Mouse (Mus musculus) liver, postnatal 0 days (tissue): Measurements from ENCODE around the gene Arap1. TPM values are rescaled to one million over a fixed set of nuclear protein-coding genes. Genes with fewer than 3 reads are reported as not detected.
A peak's percentile ranks its signal among the peaks of the same experiment; 100 is the strongest.

Experiments
- ATAC-seq: fragments of 200-750 bp; cut with Nextera tagmentation; 2 replicates; pipeline ENCODE4 v1.8.0; 2017; ENCODE audit warnings: mild to moderate bottlenecking, moderate library complexity
- DNase-seq: peaks from one replicate; pipeline ENCODE4 v3.0.0-alpha.2; 2016
- H3K27ac ChIP-seq: fragments of 300-500 bp; sonication (generic); 2 replicates; pipeline ENCODE4 v1.5.1; 2014; ENCODE audit warnings: antibody characterized with exemption, moderate library complexity, mild to moderate bottlenecking, low read depth
- H3K27me3 ChIP-seq: fragments of 300-500 bp; sonication (generic); 2 replicates; pipeline ENCODE4 v1.6.1; 2014; ENCODE audit warnings: low read length, control low read depth, mixed read lengths; ENCODE audit not compliant: insufficient read depth
- H3K36me3 ChIP-seq: fragments of 300-500 bp; sonication (generic); replicated peaks from 2 replicates; pipeline ENCODE4 v1.6.1; 2014; ENCODE audit warnings: mild to moderate bottlenecking, control low read depth, low read length, moderate library complexity, mixed read lengths; ENCODE audit not compliant: insufficient read depth
- H3K4me1 ChIP-seq: fragments of 300-500 bp; sonication (generic); 2 replicates; pipeline ENCODE4 v1.6.1; 2014; ENCODE audit warnings: antibody characterized with exemption, mild to moderate bottlenecking, control low read depth; ENCODE audit not compliant: insufficient read depth
- H3K4me2 ChIP-seq: fragments of 300-500 bp; sonication (generic); 2 replicates; pipeline ENCODE4 v1.6.1; 2014; ENCODE audit warnings: low read depth, mild to moderate bottlenecking, low read length, moderate library complexity, mixed read lengths
- H3K4me3 ChIP-seq: fragments of 300-500 bp; sonication (generic); 2 replicates; pipeline ENCODE4 v1.5.1; 2014; ENCODE audit warnings: low read depth, low read length
- H3K9ac ChIP-seq: fragments of 300-500 bp; sonication (generic); replicated peaks from 2 replicates; pipeline ENCODE4 v1.6.1; 2014; ENCODE audit warnings: mild to moderate bottlenecking, moderate library complexity
- H3K9me3 ChIP-seq: fragments of 300-500 bp; sonication (generic); 2 replicates; pipeline ENCODE4 v1.6.1; 2016; ENCODE audit warnings: mild to moderate bottlenecking, control low read depth, low read length, mixed read lengths
- CTCF ChIP-seq: sonication (generic); IDR thresholded peaks from 2 replicates; pipeline ENCODE4 v1.5.1; 2016; ENCODE audit warnings: antibody characterized with exemption, low read depth
- EP300 ChIP-seq: IDR thresholded peaks from 2 replicates; pipeline ENCODE4 v1.6.1; 2016; ENCODE audit warnings: antibody characterized with exemption, low read depth, mild to moderate bottlenecking
- WGBS: fragments of 180-500 bp; shearing (Covaris S2); extraction: QIAGEN DNeasy Blood & Tissue Kit; methylation state at CpG from one replicate; pipeline ENCODE4 v1.1.7; 2014; ENCODE audit not compliant: insufficient replicate concordance; 5-methylcytosine and 5-hydroxymethylcytosine counted together
- polyA plus RNA-seq: library from polyadenylated mRNA; unstranded; fragments of >200 nt; fragmentation: Nextera tagmentation; extraction: Ambion mirVana; gene quantifications from 2 replicates; pipeline ENCODE4 v1.2.1, GENCODE M21; 2015

Arap1 gene
- polyA plus RNA-seq, 1 experiment from 2014 or later = 18.1 TPM

GRCm38 (mm10) chr7:101458278-101458781 lies 110.5 kb downstream of the Arap1 start:
- H3K9me3 ChIP-seq = no peaks in the 10 kb centered on the region
- H3K4me2 ChIP-seq = 0 out of 2 replicates have a peak overlapping the region, but pooled peaks have one; percentile 16
- TF ChIP-seq EP300 (no peak), CTCF (no peak)
- H3K27me3 ChIP-seq = no peaks in the 10 kb centered on the region
- no peak overlapping the region for H3K9ac ChIP-seq
- H3K4me1 ChIP-seq = peaks cover 42% of the 10 kb centered on the region
- H3K27ac ChIP-seq = peak overlapping the region; percentile 35
- H3K4me3 ChIP-seq = no peak overlapping the region
- DNase-seq (no peak), ATAC-seq (no peak)
- no peaks in the 10 kb centered on the region for H3K36me3 ChIP-seq
- 69% methylated on average over 4 of the region's 4 CpGs for WGBS

- no peak overlapping the region for H3K4me3 ChIP-seq
- peaks cover 48% of the 10 kb centered on the region for H3K4me1 ChIP-seq
- H3K9ac ChIP-seq = no peak overlapping the region
- no peaks in the 10 kb centered on the region for H3K27me3 ChIP-seq
- no peak for DNase-seq
- ATAC-seq = no peak
- TF ChIP-seq CTCF (no peak), EP300 (no peak)
- no peak overlapping the region for H3K27ac ChIP-seq
- H3K4me2 ChIP-seq = no peak overlapping the region
- H3K9me3 ChIP-seq = no peaks in the 10 kb centered on the region
- H3K36me3 ChIP-seq = no peaks in the 10 kb centered on the region
- WGBS = 62% methylated on average over 9 of the region's 9 CpGs
These were observed 111.5 kb downstream of the Arap1 start for GRCm38 (mm10) chr7:101459305-101459813.

- no peak for DNase-seq
- TF ChIP-seq CTCF (no peak), EP300 (no peak)
- Histone ChIP-seq H3K4me1 (peaks cover 55% of the 10 kb centered on the region), H3K4me3 (no peak overlapping the region), H3K9me3 (no peaks in the 10 kb centered on the region), H3K9ac (no peak overlapping the region), H3K4me2 (no peak overlapping the region), H3K27ac (no peak overlapping the region), H3K36me3 (no peaks in the 10 kb centered on the region), H3K27me3 (no peaks in the 10 kb centered on the region)
- no peak for ATAC-seq
- whole genome bisulfite sequencing = 49% methylated on average over 10 of the region's 10 CpGs
These were observed 112.2 kb downstream of the Arap1 start for GRCm38 (mm10) chr7:101459923-101460607.

GRCm38 (mm10) chr7:101460608-101460957 lies 112.7 kb downstream of the Arap1 start:
- 56% methylated on average over 10 of the region's 10 CpGs for WGBS
- Histone ChIP-seq H3K9ac (no peak overlapping the region), H3K4me2 (no peak overlapping the region), H3K4me1 (peaks cover 59% of the 10 kb centered on the region), H3K4me3 (no peak overlapping the region), H3K27me3 (no peaks in the 10 kb centered on the region), H3K27ac (no peak overlapping the region), H3K36me3 (no peaks in the 10 kb centered on the region), H3K9me3 (no peaks in the 10 kb centered on the region)
- TF ChIP-seq EP300 (no peak), CTCF (no peak)
- DNase-seq (no peak), ATAC-seq (no peak)

- no peak for DNase-seq
- Histone ChIP-seq H3K9me3 (no peaks in the 10 kb centered on the region), H3K4me2 (no peak overlapping the region), H3K27me3 (no peaks in the 10 kb centered on the region), H3K4me3 (no peak overlapping the region), H3K36me3 (no peaks in the 10 kb centered on the region), H3K4me1 (peaks cover 60% of the 10 kb centered on the region), H3K27ac (no peak overlapping the region), H3K9ac (no peak overlapping the region)
- no peak for TF ChIP-seq EP300
- TF ChIP-seq CTCF = no peak
- no peak for ATAC-seq
- 66% methylated on average over 11 of the region's 11 CpGs for WGBS
These were observed 113.7 kb downstream of the Arap1 start for GRCm38 (mm10) chr7:101461571-101461970.

Other genes starting within 250 kb of the Arap1 start
- gene Atg16l2, start 45.8 kb upstream of the Arap1 start, polyA plus RNA-seq = 4.9 and 5.3 TPM in 2 replicates
- 361 and 384 TPM in 2 replicates for gene Stard10, start 31.0 kb upstream of the Arap1 start, polyA plus RNA-seq
- gene Gm45837, start 62.8 kb downstream of the Arap1 start, polyA plus RNA-seq = not detected in 2 replicates
- 14.8 and 15.8 TPM in 2 replicates for gene Pde2a, start 73.6 kb downstream of the Arap1 start, polyA plus RNA-seq
- 0.05 and 0.07 TPM in 2 replicates for gene Art2b, start 237.5 kb downstream of the Arap1 start, polyA plus RNA-seq